Mouse (Mus musculus) right cerebral cortex, postnatal 14 days (tissue): Measurements from ENCODE around the gene Trabd2b.

Experiments used
- DNase-seq: peaks from one replicate; pipeline ENCODE4 v3.0.0; 2022

The Trabd2b gene

DNA sequence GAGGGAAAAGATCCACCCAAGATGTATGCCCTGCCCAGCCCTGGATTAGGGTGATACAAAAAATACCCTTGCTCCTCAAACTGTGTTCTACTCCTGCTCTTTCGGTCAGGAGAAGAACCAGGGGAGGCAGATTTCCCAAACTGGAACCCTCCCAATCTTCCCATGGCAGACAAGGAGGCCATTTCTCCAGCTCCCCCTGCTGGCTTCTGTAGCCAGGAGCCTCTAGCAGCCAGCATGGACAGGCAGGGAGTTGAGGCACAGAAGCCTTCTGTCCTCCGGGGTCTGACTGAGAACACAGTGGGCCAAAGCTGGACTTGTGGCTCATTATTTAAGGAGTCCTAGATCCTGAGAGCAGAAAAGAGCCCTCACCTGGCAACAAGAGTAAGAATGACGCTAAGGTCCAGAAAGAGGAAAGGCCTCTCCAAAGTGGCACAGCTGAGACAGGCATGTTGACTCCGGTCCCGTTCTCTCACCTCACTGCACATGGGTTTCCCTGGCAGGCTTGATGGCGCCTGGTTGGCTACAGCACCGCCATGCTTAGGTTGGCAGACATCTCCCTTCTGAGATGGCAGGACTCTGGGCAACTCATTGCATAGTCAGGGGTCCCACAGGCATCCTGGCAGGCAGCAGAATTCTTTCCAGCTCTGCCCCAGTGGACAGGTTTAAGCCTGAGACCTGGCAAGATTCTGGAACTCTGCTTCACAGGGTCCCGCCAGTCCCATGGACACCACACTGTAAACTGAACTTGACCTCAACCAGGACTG lies 204.8 kb downstream of the Trabd2b start:
- DNase-seq = peak; percentile 52

DNA sequence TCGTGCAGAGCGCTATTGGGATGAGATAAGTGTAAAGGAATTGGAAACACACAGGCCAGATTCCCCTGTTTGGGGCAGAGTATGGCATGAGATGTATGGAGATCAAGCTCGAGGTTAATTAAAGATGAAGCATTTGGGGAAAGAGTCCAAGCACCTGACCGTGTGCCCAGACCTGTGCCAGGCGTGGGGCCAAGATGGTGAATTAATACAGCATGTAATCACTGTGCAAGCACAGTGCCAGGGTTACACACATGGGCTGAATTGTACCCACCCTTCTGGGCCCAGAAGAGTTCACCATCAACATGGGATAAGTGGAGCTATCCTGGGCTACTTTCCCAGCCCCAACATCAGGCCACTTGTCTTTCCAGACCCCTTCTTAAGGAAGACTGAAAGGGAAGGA lies 205.5 kb downstream of the Trabd2b start:
- no peak for DNase-seq

DNA sequence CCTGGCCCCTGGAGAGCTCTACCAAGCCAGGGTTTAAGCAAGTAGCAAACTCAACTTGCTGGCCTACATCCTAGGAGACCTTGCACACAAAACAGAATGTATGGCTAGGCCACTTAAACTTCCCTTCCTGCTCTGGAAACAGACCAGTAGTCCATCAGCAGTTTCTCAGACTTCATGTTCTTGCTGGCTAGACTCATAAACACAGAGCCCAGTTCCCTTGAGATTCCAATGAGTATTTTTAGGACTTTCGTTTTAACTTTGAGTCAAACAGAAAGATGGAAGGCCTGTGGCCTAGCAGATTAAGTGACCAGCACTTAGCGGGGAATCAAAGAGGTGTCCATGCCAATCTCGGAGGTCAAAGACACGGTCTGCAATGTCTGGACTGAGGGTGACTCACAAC lies 206.3 kb downstream of the Trabd2b start:
- no peak for DNase-seq

DNA sequence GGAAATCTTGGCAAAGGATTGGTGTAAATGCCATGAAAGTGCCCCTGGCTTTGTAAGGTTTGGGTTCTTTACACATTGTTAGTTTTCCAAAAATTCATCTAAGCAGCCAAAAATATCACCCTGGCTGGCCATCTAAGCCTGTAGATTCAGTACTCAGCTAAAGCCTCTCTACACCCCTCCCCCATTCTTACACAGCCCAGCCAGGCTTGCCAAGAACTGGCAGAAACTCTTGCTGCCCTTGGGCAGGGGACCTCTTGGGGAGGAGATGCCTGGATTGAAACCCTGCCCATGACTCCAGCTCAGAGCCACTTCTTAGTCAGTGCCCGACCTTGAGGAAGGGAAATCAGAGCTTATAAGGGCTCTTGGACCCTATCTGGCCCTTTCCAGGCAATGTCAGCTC lies 207.6 kb downstream of the Trabd2b start:
- no peak for DNase-seq

DNA sequence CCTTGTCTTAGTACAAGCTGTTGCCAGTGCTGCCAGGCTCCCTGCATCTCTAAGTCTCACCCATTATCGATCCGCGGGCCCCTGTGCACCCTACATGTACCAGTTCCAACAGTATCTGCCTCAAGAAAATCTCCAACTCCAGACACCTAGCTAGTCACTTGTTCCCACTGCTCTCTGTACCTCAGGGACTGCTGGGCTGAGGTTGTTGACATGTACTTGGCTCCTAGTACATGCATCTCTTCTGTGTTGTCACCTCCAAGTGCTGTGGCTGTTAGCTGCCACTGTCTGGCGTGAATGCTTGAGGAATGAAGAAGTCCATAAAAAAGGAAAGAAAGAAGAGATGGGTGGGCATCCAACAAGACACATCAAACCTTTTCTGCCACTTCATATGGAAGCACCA lies 209.2 kb downstream of the Trabd2b start:
- no peak for DNase-seq

DNA sequence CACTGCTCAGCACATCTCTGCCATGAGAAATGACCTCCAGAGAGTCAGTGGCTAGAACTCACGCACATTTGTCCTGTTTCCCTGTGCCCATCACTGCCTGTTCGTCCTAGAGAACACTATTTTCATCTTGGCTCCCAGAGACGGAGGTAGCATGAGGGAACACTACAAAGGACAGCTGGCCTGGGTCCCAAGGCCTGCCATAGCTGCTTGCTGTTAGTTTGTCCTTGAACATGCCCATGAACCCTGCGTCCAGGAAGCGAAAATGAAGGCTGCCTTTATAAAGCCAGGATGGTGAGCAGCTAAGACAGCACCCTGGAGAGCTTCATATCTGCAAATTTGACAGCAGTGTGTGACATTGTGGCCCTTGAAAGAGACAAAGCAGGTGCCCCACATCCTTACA lies 216.4 kb downstream of the Trabd2b start:
- DNase-seq = no peak

DNA sequence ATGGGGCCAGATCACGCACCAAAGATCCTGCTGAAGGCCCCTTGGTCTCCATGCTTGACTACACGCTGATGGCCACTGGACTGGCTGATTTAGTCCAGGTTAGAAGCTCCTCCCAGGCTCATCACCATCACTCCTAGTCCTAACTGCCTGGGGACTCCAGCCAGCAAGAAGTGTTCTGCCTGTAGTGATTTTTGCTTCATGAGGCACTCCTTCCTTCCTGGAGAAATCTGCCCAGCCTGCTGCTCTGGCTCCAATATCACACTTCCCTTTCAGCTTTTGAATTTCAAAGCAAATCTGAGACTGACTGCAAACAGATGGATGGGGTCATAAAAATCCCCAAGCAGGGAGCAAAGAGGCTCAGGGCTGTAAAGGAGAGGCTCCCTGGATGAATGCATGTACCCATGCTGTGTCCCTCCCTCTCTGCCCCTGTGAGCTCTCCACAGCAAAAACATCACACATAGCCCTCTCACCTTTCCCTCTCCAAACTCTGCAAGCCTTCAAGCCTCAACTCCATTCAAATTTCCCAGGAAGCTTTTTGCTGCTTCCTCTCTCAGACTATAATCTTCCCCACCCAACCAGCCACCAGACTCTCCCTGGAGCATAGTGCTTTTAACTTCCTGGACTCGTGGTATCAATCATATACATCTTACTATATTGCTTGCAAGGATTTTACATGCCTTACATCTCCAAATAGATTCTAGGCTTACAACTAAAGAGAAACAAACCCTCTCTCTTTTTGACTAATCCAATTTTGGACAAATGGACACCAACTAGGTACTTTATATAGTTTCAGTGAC lies 217.8 kb downstream of the Trabd2b start:
- DNase-seq = no peak

DNA sequence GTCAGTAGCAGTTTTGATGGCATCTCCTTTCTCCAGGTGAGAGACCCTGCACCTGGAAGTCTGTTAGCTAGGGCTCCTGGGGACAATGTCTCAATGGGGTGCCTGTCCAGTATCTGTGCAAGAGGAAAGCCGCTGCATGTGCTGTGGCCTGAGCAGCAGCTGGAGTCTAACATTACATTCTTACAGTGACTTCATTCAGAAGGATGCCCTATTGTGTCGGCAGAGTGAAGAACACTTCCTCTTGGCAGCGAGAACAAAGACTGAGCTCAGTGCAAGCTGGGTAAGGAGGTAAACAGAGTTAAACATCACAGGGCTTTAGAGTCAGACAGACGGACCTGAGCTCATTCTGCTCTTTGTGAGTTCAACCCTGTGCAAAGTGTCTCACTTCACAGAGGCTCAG lies 218.8 kb downstream of the Trabd2b start:
- DNase-seq = no peak

DNA sequence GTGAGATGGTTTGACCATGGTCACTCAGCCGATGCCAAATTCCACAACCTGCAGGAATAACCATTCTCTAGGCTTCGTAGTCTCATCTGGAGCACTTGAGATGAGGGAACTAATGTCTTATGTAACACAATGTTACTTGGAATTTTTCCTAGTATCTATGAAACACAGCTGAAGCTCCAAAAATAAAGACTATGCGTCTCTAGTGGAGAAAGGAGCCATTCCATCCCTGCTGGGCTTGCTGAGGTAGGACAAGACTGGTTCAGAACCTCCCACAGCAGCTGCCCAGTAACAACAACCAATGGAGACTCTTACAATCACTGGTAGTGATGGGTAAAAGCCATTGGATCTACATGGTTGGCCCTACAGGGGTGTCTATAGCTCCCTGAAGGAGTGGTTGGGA lies 219.4 kb downstream of the Trabd2b start:
- no peak for DNase-seq

DNA sequence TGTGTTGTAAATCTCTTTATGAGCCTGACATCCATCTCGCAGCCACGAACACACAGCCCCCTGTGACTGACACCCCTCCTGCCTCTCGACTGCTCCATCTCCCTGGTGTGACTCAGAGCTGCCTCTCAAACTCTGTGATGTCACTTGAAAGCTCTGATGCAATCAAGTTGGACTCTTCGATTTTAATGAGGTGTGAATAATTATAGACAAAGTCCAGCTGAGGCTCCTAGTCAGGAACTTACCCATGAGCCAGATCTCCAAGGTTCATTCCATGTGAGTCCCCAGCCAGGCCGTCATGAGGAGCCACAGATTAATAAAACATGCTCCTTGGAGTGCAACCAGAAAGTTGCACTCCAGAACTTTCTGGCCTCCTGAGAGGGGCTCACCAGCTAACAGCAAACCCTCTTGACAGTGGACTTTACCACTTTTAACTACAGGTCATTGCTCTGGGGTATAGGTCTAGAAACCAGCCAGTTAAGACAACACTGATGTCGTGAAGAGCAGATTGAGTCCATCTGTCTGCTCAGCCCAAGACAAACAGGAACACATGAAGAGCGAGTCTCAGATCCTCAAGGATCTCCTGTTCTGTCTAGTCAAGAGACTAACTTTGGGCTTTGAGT lies 221.3 kb downstream of the Trabd2b start:
- no peak for DNase-seq

DNA sequence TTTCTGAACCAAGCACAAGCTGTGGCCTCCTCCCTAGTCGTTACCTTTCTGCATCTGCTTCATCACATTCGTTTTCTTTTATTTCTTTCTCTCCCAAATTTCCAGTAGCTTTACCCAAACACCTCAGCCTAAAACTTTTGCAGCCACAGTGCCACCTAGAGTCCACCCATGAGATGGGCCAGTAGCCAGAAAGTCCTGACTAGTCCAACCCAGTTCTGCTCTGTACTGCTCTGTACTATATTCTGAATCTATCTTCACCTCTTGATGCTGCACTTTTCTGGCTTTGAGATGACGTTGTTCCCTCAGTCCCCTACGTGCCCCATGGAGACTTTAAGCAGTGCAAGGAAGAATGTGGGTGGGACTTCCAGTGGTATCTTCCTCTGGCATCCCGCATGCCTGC lies 229.4 kb downstream of the Trabd2b start:
- DNase-seq = peak; percentile 74

DNA sequence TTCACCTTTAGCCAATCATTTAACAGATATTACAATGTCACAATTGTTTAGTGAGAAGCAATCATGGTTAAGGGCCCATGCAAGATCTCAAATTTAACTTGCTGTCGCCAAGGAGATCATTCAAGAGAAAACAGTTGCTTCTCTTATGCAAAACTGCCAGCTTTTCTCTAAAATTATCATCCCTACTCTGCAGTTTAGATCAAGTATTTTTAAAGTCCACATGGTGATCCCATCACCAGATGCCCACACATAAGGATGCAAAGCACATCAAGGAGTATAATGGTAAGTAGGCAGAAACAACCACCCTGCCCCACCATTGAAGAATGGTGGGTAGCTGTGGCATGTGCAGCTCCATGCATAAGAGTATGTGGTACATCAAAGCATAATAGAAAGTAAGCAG lies 229.8 kb downstream of the Trabd2b start:
- no peak for DNase-seq

DNA sequence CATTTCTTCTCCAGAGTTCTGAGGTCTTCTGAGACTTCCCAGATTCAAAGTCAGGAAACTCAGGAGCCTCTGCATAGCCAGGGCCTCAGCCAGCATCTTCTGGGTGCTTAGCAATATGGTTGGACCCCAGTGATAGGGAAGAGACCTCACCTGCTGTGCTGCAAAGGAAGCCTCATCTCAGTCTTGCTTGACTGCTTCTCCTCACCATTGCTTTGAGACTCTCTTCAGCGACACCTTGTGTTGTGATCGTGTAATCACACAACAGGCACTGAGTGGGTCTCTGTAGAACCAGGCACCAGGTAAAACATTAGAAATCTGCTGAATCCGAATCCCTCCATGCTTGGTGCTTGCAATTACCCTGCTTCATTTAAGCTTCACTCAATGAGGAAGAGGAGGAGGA lies 230.6 kb downstream of the Trabd2b start:
- DNase-seq = no peak

DNA sequence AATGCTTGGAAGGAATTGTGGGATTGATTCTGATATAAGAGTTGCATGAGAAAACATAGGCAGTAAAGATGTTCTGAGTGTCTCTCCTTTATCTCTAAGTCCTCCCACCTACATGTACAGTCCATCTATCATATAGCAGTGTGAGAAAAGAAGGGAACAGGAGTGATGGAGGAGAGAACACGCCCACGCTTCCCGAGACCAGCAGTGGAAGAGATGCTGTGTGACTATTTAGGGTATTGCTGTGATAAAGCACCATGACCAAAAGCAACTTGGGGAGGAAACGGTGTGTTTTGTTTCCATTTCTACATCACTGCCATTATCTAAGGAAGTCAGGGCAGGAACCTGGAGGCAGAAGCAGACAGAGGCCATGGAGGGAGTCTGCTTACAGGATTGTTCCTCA lies 235.9 kb downstream of the Trabd2b start:
- DNase-seq = no peak

DNA sequence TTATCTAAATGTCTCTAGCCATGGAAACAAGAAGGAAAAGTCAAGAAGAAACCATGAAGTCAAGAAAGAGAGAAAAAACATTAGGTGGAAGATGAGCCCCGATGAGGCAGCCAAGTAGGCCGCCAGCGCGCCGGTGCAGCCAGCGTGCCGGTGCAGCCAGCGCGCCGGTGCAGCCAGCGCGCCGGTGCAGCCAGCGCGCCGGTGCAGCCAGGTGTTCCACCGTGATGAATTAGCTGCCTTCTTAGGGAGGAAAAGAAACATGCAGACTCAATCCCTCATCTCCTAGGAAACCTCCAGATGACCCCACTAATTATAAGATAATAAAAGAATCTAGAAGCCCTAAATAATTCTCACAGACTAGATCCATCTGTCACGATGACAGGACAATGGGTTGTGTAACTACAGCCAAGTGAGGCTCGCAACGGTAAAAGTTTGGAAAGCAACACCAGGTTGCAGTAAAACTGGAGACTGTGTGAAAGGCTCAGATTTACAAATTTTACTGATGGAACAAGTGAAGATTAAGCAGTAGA lies 237.2 kb downstream of the Trabd2b start:
- DNase-seq = no peak

DNA sequence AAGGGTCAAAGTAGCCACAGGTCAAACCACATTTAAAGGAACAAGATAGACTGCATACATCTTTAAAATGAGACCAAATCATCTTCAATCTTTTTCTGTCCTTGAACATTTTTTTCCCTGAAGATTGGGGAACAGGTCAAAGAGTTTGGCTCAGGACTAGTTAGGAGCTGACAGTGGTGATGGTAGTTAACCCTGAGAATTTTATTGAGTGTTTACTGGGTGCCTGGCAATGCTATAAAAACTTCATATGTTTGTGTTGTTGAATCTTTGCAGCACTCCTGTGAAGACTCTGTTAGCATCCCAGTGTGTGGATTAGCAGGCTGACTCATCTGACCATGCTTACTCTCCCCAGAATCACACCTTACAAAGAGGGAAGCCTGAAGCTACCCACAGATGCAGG lies 238.8 kb downstream of the Trabd2b start:
- DNase-seq = no peak

DNA sequence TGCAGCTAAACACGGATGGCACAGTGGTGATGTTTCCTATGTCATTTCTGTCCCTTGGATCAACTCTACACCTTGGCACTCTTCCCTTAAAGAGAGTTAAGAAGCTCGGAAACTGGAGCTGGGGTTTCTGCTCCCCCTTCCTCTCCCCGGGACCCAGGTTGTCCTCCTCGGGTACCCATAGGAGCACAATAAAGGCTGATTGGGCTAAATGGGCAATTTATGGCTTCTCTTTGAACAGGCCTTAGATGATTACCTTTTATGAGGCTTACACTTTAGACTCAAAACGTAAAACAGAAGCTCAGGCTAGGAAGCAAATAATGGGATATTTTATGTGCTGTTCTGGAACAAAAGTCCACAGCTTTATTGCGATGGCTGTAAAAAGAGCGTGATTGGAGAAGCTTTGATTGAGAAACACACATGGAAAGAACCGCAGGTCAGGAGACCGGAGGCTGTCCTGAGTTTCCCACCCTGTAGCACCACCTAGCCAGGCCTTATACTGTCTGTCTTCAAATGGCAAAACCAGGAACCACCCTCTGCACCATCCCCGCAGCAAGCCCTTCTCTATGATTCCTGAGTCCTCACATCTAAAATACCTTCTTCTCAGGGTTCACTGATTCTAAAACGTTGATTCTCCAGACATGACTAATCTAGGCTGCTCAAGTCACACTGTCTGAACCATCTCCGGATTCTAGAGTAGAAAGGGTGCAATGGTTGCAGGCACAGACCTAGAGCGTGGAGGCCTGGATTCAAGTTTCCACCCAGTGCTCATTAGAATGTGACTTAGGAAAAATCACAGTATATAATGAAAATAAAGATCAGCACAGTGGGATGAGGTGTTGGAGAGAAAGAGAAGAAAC lies 240.5 kb downstream of the Trabd2b start:
- no peak for DNase-seq

DNA sequence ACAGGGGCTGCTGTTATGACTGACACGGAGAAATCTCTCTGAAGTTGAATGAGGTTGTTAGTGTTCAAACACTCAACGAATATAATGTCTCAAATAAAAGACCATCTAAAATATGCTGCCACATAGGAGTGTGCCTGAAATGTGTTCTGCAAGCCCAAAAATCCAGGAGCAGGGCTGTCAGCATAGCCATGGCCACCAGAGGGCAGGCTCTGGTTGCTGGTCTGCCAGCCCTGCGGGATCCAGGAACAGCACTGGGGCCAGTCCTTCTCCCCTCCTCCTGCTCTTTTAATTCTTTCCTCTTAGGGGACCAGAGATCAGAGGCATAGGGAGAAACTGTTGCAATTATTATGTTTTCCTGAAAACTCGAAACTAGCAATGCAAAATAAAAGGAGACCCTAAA lies 241.2 kb downstream of the Trabd2b start:
- DNase-seq = peak; percentile 83

DNA sequence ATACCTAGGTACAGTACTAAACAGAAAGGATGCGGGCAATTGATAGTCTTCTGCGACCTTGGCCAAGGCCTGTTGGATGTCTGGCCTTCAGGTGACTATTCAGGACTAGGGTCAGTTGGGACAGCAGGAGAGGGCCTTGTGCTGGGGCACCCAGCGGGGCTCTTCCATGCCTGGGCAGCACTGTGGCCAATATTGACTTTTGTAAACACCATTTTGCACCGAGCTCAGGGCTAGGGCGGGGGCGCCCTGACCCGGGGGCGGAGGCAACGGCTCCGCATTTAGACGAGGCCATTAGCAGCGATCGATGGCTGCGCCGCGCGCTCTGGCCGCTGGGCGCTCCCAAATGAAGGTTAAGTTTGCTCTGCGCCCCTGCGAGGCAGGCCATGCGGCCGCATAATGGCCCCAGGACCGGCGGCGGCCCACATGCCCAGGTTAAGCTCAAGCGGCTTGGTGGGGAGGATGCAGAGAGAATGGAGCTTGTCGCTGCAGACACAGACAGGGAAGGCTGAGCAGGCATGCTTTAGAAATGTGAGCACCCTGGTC lies 242.1 kb downstream of the Trabd2b start:
- DNase-seq = no peak

DNA sequence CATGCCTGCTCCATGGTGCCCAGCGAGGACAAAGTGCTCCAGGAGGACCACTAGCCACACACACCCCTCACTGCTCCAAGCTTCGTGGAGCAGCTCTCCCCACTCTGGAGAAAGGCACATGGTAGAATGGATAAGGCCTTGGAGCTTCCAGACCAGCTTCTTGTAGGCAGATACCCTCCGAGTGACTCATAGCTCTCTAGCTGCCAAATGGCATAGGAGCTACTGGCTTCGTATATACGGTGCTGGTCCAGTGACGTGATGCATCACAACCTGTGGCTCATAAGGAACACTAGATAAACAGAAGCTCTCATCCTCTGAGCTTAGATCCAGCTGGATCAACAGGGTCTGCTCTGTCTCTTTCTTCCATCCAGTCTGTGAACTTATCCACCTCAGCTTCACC lies 244.0 kb downstream of the Trabd2b start:
- no peak for DNase-seq

DNA sequence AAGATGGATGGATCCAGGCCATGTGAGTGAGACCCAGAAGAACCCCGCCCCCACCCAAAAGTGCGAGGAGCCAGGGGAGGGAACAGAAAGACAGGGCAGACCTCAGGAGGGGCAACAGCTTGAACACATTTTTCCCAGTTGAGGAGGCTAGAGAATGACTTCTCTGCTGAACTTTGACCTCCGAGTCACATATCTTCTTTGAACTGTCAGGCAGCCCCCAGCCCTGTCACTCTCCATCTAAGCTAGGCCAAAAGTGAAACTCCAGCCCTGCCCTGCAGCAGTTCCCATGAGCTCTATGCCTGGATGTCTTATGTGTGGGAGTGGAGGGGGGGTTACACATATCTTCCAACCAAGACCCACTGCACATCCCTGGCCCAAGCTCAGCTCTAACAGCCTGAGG lies 244.5 kb downstream of the Trabd2b start:
- no peak for DNase-seq

DNA sequence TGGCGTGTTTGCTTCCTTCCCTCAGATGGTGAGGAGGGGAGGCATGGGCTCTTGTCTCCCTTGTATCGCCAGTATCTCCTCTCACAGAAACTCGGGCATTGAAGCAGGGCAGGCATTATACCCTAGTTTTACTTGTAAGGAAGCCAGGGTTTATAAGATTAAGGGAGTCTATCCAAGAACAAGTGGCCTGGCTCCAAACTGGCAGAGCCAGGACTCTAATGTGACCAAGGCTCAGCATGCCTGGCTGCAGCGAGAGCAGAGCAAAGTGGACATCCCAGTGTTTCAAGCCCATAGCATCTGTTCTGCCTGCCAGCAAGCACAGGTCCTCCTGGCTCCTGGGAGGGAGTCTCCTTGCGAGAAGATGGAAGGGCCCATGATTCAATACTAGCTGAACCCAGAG lies 245.1 kb downstream of the Trabd2b start:
- DNase-seq = no peak

DNA sequence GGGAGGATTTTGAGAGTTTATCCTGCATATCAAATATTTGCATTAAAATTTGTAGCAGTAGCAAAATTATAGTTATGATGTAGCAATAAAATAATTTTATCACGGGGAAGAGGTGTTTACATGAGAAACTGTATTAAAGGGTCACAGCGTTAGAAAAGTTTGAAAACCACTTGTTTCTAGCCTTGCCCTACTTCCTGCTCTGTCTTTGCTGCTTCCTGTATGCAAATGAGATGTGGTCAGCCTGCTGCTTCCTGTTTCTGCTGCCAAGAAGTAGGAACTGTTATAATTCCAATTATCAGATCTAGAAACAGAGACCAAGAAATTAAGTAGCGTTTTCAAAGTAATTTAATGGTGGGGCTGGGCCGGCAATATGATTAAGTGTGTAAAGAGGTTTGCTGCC lies 245.9 kb downstream of the Trabd2b start:
- DNase-seq = no peak
